Mouse (Mus musculus): ENCODE data around the gene Syngr4. TPM values are rescaled to one million over a fixed set of nuclear protein-coding genes. Genes with fewer than 3 reads are reported as not detected.
A peak's percentile ranks its signal among the peaks of the same experiment; 100 is the strongest.

Syngr4 gene
- polyA plus RNA-seq, 1 experiment from 2014 or later = 0.72 TPM

- TF ChIP-seq CTCF (IDR thresholded peaks at IDR 0.05; ENCODE audit: low read depth) = no peak
- Histone ChIP-seq H3K27me3 (replicated peaks; ENCODE audit: control insufficient read depth, insufficient read depth, low read length) (no peaks in the 10 kb centered on the region; the same call in 1 of the 2 replicates), H3K4me1 (replicated peaks; ENCODE audit: control insufficient read depth, insufficient read depth, low read length) (no peaks in the 10 kb centered on the region; the same call in 1 of the 2 replicates), H3K27ac (ENCODE audit: low read depth, low read length) (peak overlapping the region; percentile 55; the same call in 1 of the 2 replicates), H3K36me3 (ENCODE audit: control insufficient read depth, insufficient read depth) (no peaks in the 10 kb centered on the region), H3K9ac (ENCODE audit: low read depth, low read length) (no peak overlapping the region), H3K9me3 (ENCODE audit: control insufficient read depth) (no peaks in the 10 kb centered on the region), H3K4me2 (replicated peaks; ENCODE audit: low read depth) (peak overlapping the region; percentile 64), H3K4me3 (ENCODE audit: low read depth, low read length) (no peak overlapping the region)
- ATAC-seq = no peak
- WGBS = 36% methylated on average over 2 of the region's 2 CpGs
These were observed 28.6 kb downstream of the Syngr4 start for GRCm38 (mm10) chr7:45867871-45868270.

DNA sequence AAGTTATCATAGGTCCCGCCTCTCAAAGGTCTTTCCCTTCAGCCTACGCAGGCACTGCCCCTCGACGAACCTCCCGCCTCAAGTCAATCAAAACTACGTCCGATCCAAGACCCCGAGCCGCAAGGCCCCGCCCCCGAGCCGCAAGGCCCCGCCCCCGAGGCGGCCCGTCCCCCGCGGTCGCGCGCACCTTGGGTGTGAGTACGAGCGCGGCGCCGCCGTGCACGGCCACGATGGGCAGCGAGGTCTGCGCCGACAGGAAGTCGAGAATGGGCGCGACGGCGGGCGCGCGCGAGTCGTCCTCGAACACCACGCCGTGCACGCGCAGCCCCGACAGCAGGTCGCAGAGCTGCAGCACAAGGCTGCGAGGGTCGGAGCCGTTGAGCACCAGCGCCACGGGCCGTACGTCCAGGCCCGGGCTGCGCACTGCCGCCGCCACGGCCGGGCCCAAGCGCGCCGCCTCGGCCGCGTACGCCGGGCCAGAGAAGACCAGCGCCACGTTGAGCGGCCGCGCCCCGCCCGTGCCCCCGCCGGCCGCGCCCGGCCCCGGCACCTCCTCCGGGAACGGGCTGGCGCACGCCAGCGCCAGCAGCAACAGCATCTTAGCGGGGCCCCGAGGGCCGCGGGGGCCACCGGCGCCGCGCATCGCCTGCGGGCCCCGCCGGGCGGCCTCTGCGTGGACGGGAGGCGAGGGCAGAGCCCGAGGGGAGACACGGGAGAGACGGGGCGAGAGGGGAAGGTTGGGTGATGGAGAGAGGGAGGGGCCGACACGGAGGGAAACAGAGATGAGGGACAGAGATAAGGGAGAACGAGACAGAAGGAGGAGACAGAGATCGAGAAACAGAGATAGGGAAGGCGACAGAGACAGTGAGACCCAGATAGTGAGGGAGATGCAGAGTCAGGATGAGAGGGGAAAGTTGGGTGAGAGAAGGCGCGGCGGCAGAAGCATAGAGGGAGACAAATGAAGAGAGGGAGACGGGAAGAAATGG is 30.3 kb downstream of the Syngr4 start:
- H3K27me3 ChIP-seq (replicated peaks; ENCODE audit: control insufficient read depth, insufficient read depth, low read length) = no peaks in the 10 kb centered on the region; the same call in 1 of the 2 replicates
- TF ChIP-seq CTCF (IDR thresholded peaks at IDR 0.05; ENCODE audit: low read depth) = no peak
- H3K36me3 ChIP-seq (ENCODE audit: control insufficient read depth, insufficient read depth) = no peaks in the 10 kb centered on the region
- peak; percentile 86 for ATAC-seq
- H3K27ac ChIP-seq (ENCODE audit: low read depth, low read length) = peak overlapping the region; percentile 78
- peak overlapping the region; percentile 63 for H3K4me3 ChIP-seq (ENCODE audit: low read depth, low read length)
- H3K4me2 ChIP-seq (replicated peaks; ENCODE audit: low read depth) = peak overlapping the region; percentile 95
- peak overlapping the region; percentile 74 for H3K9ac ChIP-seq (ENCODE audit: low read depth, low read length)
- WGBS = 1% methylated on average over 113 of the region's 117 CpGs
- no peaks in the 10 kb centered on the region; the same call in 1 of the 2 replicates for H3K4me1 ChIP-seq (replicated peaks; ENCODE audit: control insufficient read depth, insufficient read depth, low read length)
- no peaks in the 10 kb centered on the region for H3K9me3 ChIP-seq (ENCODE audit: control insufficient read depth)

GRCm38 (mm10) chr7:45864435-45864834 is 32.1 kb downstream of the Syngr4 start:
- Histone ChIP-seq H3K4me1 (replicated peaks; ENCODE audit: control insufficient read depth, insufficient read depth, low read length) (no peaks in the 10 kb centered on the region), H3K9ac (ENCODE audit: low read depth, low read length) (no peak overlapping the region), H3K4me3 (ENCODE audit: low read depth, low read length) (no peak overlapping the region), H3K4me2 (replicated peaks; ENCODE audit: low read depth) (no peak overlapping the region), H3K27ac (ENCODE audit: low read depth, low read length) (no peak overlapping the region), H3K27me3 (replicated peaks; ENCODE audit: control insufficient read depth, insufficient read depth, low read length) (no peaks in the 10 kb centered on the region), H3K36me3 (ENCODE audit: control insufficient read depth, insufficient read depth) (no peaks in the 10 kb centered on the region), H3K9me3 (ENCODE audit: control insufficient read depth) (no peaks in the 10 kb centered on the region)
- 63% methylated on average over 3 of the region's 3 CpGs for WGBS
- no peak for ATAC-seq
- TF ChIP-seq CTCF (IDR thresholded peaks at IDR 0.05; ENCODE audit: low read depth) = no peak

DNA sequence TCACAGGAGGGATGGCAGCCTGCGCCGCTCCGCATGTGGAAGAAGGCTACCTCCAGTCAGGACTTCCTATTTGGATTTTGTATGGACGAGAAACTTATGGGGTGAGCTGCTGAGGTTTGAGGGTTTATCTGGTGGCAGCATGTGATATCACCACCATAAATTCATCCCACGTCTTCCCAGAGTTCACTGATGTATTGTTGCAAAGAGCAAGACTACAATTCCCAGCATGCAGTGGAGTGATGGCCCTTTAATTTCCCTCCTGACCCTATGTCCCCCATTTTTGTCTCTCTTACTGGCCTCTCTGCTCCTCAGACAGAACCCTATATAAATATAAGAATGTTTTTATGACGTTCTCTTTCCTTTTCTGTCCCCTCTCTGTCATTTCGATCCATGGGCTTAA is 33.7 kb downstream of the Syngr4 start:
- H3K4me2 ChIP-seq (replicated peaks; ENCODE audit: low read depth) = no peak overlapping the region
- WGBS = 74% methylated on average over 7 of the region's 7 CpGs
- no peak overlapping the region for H3K9ac ChIP-seq (ENCODE audit: low read depth, low read length)
- H3K4me3 ChIP-seq (ENCODE audit: low read depth, low read length) = no peak overlapping the region
- H3K27me3 ChIP-seq (replicated peaks; ENCODE audit: control insufficient read depth, insufficient read depth, low read length) = 0 out of 2 replicates have a peak, but pooled peaks cover under 1% of the 10 kb centered on the region
- TF ChIP-seq CTCF (IDR thresholded peaks at IDR 0.05; ENCODE audit: low read depth) = no peak
- no peaks in the 10 kb centered on the region for H3K4me1 ChIP-seq (replicated peaks; ENCODE audit: control insufficient read depth, insufficient read depth, low read length)
- H3K27ac ChIP-seq (ENCODE audit: low read depth, low read length) = no peak overlapping the region
- no peak for ATAC-seq
- no peaks in the 10 kb centered on the region for H3K36me3 ChIP-seq (ENCODE audit: control insufficient read depth, insufficient read depth)
- H3K9me3 ChIP-seq (ENCODE audit: control insufficient read depth) = no peaks in the 10 kb centered on the region

DNA sequence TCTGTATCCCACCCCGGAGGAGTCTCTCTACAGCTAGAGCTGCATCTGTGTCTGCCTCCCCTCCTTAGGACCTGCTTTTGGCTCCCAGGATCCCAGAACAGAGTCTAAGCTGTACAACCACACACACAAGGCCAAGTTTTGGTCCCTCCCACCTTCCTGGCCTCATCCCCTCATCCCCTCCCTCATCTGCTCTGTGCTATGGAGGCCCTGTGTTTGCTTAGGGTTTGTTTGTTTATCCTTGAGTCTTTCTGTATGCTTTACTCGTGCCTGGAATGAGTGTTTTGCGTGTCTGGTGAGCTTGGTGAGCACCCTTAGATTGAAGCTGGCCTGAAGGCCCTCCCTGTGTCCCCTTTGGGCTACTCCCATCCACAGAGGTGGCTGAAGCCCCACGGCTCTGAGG is 37.5 kb downstream of the Syngr4 start:
- H3K27me3 ChIP-seq (replicated peaks; ENCODE audit: control insufficient read depth, insufficient read depth, low read length) = peaks cover 14% of the 10 kb centered on the region
- no peak overlapping the region for H3K27ac ChIP-seq (ENCODE audit: low read depth, low read length)
- ATAC-seq = 0 out of 2 replicates have a peak, but pooled peaks have one; percentile 16
- no peaks in the 10 kb centered on the region for H3K4me1 ChIP-seq (replicated peaks; ENCODE audit: control insufficient read depth, insufficient read depth, low read length)
- H3K9ac ChIP-seq (ENCODE audit: low read depth, low read length) = no peak overlapping the region
- TF ChIP-seq CTCF (IDR thresholded peaks at IDR 0.05; ENCODE audit: low read depth) = no peak
- no peak overlapping the region for H3K4me3 ChIP-seq (ENCODE audit: low read depth, low read length)
- H3K4me2 ChIP-seq (replicated peaks; ENCODE audit: low read depth) = no peak overlapping the region
- H3K36me3 ChIP-seq (ENCODE audit: control insufficient read depth, insufficient read depth) = 0 out of 2 replicates have a peak, but pooled peaks cover 3% of the 10 kb centered on the region
- H3K9me3 ChIP-seq (ENCODE audit: control insufficient read depth) = no peaks in the 10 kb centered on the region
- 38% methylated on average over 4 of the region's 4 CpGs for WGBS
